Mouse (Mus musculus) small intestine, adult 2 months (tissue): ENCODE data around the gene Zbtb25. TPM values are rescaled to one million over a fixed set of nuclear protein-coding genes. Genes with fewer than 3 reads are reported as not detected.

Source experiments
- H3K27ac ChIP-seq: fragments of 200-500 bp; 2 replicates; pipeline ENCODE4 v1.5.1; 2012; ENCODE audit warnings: low read depth, low read length, control low read depth, inconsistent platforms; ENCODE audit not compliant: insufficient read depth
- H3K27me3 ChIP-seq: fragments of 200-500 bp; 2 replicates; pipeline ENCODE4 v1.6.1; 2012; ENCODE audit warnings: mild to moderate bottlenecking, moderate library complexity, low read length, inconsistent platforms; ENCODE audit not compliant: control insufficient read depth, insufficient read depth
- H3K36me3 ChIP-seq: fragments of 200-500 bp; 2 replicates; pipeline ENCODE4 v1.6.1; 2012; ENCODE audit warnings: mild to moderate bottlenecking, low read length, control low read depth, inconsistent platforms; ENCODE audit not compliant: control insufficient read depth, insufficient read depth
- H3K4me1 ChIP-seq: fragments of 200-500 bp; 2 replicates; pipeline ENCODE4 v1.6.1; 2012; ENCODE audit warnings: low read length, inconsistent platforms, mixed read lengths; ENCODE audit not compliant: control insufficient read depth, insufficient read depth, insufficient read length
- H3K4me3 ChIP-seq: fragments of 200-500 bp; 2 replicates; pipeline ENCODE4 v1.5.1; 2012; ENCODE audit warnings: low read depth, mild to moderate bottlenecking, control low read depth, inconsistent platforms, low read length, moderate library complexity
- CTCF ChIP-seq: fragments of 200-500 bp; IDR thresholded peaks from 2 replicates; pipeline ENCODE4 v1.5.1; 2012; ENCODE audit warnings: low read depth, mild to moderate bottlenecking, control low read depth, inconsistent platforms, low read length, moderate library complexity, mixed read lengths; ENCODE audit not compliant: insufficient replicate concordance, insufficient read length; ENCODE audit errors: extremely low read depth
- POLR2A ChIP-seq: fragments of 200-500 bp; IDR thresholded peaks from 2 replicates; pipeline ENCODE4 v1.6.1; 2012; ENCODE audit warnings: low read depth, mild to moderate bottlenecking, control low read depth, inconsistent platforms, low read length, moderate library complexity
- WGBS: fragments of 180-500 bp; shearing (Covaris S2); methylation state at CpG from one replicate; pipeline ENCODE4 v1.1.7; 2018; 5-methylcytosine and 5-hydroxymethylcytosine counted together
- polyA plus RNA-seq: library from polyadenylated mRNA; depleted of rRNA; stranded (reverse); fragments of >200 nt; gene quantifications from 2 replicates; pipeline ENCODE4 v1.2.3, GENCODE M21; 2012

The Zbtb25 gene
- polyA plus RNA-seq, 1 experiment = 2.2 TPM

GRCm38 (mm10) chr12:76376649-76377048 is 7.2 kb upstream of the Zbtb25 start:
- 36% methylated on average over 7 of the region's 7 CpGs for WGBS
- no peaks in the 10 kb centered on the region for H3K36me3 ChIP-seq
- no peak overlapping the region for H3K27ac ChIP-seq
- no peaks in the 10 kb centered on the region for H3K27me3 ChIP-seq
- TF ChIP-seq CTCF = peak; percentile 61; the same call in 1 of the 2 replicates
- TF ChIP-seq POLR2A = no peak
- H3K4me1 ChIP-seq = peaks cover 7% of the 10 kb centered on the region; the same call in 1 of the 2 replicates
- H3K4me3 ChIP-seq = no peak overlapping the region

GRCm38 (mm10) chr12:76375506-76375905 is 6.1 kb upstream of the Zbtb25 start:
- Histone ChIP-seq H3K27ac (no peak overlapping the region), H3K4me1 (peaks cover 7% of the 10 kb centered on the region; the same call in 1 of the 2 replicates), H3K36me3 (no peaks in the 10 kb centered on the region), H3K27me3 (no peaks in the 10 kb centered on the region), H3K4me3 (no peak overlapping the region)
- TF ChIP-seq CTCF = no peak
- TF ChIP-seq POLR2A = no peak
- WGBS = 82% methylated on average over 3 of the region's 3 CpGs

- Histone ChIP-seq H3K36me3 (no peaks in the 10 kb centered on the region), H3K27ac (no peak overlapping the region), H3K4me3 (no peak overlapping the region), H3K4me1 (peaks cover 7% of the 10 kb centered on the region; the same call in 1 of the 2 replicates), H3K27me3 (no peaks in the 10 kb centered on the region)
- 83% methylated on average over 4 of the region's 4 CpGs for WGBS
- TF ChIP-seq POLR2A (no peak), CTCF (no peak)
These were observed 5.5 kb upstream of the Zbtb25 start for GRCm38 (mm10) chr12:76374911-76375310.

DNA sequence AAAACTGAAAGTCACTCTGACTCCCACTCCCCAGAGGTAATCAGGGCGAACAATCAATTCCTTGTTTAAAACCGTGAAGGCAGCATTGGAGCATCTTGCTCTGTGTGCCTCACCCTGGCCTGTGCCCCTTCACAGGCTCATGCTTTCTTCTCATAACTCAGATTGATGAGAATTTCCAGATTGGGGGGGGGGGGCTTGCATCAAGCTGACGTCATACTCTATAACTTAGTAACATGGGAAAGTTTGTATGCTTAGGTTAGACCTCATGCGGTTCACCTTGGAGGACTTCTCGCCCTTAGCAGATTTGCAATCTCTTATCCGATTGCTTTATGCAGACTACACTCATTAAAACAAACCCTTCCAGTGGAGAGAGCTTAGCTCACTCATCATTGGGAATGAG is 4.6 kb upstream of the Zbtb25 start:
- 76% methylated on average over 6 of the region's 6 CpGs for WGBS
- Histone ChIP-seq H3K4me3 (no peak overlapping the region), H3K27me3 (no peaks in the 10 kb centered on the region), H3K4me1 (peaks cover 7% of the 10 kb centered on the region; the same call in 1 of the 2 replicates), H3K27ac (no peak overlapping the region), H3K36me3 (no peaks in the 10 kb centered on the region)
- TF ChIP-seq POLR2A (no peak), CTCF (no peak)

- WGBS = 57% methylated on average over 6 of the region's 7 CpGs
- no peaks in the 10 kb centered on the region for H3K36me3 ChIP-seq
- H3K4me1 ChIP-seq = peaks cover 7% of the 10 kb centered on the region; the same call in 1 of the 2 replicates
- H3K27me3 ChIP-seq = no peaks in the 10 kb centered on the region
- H3K27ac ChIP-seq = no peak overlapping the region
- H3K4me3 ChIP-seq = no peak overlapping the region
- TF ChIP-seq POLR2A = no peak
- TF ChIP-seq CTCF = no peak; the same call in 1 of the 2 replicates
These were observed 3.7 kb upstream of the Zbtb25 start for GRCm38 (mm10) chr12:76372881-76373818.

GRCm38 (mm10) chr12:76372046-76372445 is 2.6 kb upstream of the Zbtb25 start:
- Histone ChIP-seq H3K36me3 (no peaks in the 10 kb centered on the region), H3K27me3 (no peaks in the 10 kb centered on the region), H3K27ac (no peak overlapping the region), H3K4me3 (no peak overlapping the region), H3K4me1 (peaks cover 7% of the 10 kb centered on the region; the same call in 1 of the 2 replicates)
- WGBS = 45% methylated on average over 7 of the region's 7 CpGs
- no peak for TF ChIP-seq POLR2A
- no peak for TF ChIP-seq CTCF

DNA sequence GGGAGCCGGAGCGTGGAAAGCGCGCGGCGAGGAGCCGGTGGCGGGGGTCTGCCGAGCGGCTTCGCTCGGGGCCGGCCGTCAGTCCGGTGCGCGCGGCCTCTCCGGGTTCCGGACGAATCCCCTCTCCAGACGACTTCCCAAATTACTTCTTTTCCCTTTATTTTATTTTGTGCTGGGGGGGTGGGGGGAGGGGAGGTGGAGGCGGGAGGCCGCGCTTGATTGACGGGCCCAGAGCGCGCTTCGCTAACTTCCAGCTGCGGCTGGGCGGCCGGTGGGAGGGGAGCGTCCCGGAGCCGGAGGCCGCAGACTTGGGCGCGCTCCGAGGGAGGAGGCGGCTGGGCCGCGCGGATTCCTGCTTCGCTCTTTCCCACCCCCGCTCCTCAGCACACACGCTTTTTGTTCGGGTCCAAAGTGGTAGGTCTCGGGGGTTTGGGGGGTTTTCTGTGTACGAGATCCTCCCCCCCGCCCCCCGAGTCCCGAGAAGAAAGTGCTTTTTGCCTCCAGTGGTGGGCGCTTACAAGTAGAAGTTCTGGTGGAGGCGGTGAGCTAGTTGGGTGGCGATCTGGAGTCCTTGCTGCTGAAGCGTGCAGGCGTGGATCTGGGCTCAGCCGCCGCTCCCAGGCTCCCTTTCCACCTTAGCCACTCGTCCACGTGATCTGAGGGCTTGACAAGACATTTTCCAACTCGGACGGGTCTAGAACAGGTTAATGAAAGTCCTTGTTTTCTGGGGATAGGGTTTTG is 1.6 kb upstream of the Zbtb25 start:
- TF ChIP-seq POLR2A (peak; percentile 11; the same call in 1 of the 2 replicates), CTCF (no peak)
- Histone ChIP-seq H3K27ac (peak overlapping the region; percentile 96), H3K4me1 (peaks cover 4% of the 10 kb centered on the region; the same call in 1 of the 2 replicates), H3K4me3 (peak overlapping the region; percentile 95), H3K27me3 (no peaks in the 10 kb centered on the region), H3K36me3 (no peaks in the 10 kb centered on the region)
- WGBS = under 1% methylated on average over 61 of the region's 63 CpGs
